Comparison of ENCODE assay signal across 31 mouse cellular contexts in genomic region chr7:142050536-142050935, GRCm38 (mm10).
"Had no signal": no experiment of that assay in that cellular context is flagged by ENCODE, and none has a peak within 500 bp of the region (broad histone marks: within the 10 kb centered on the region; RNA-seq: fewer than 3 reads in every experiment).

No protein-coding gene starts in this region.

- H3K9me3 ChIP-seq: limb, embryonic 10.5 days; limb, embryonic 12.5 days; limb, embryonic 13.5 days; limb, embryonic 15.5 days; liver, embryonic 12.5 days; liver, embryonic 13.5 days; liver, embryonic 15.5 days; lung, embryonic 15.5 days; megakaryocyte, embryonic 14.5 days; midbrain, embryonic 10.5 days; midbrain, embryonic 12.5 days; midbrain, embryonic 13.5 days; midbrain, embryonic 15.5 days had no signal

- H3K4me2 ChIP-seq: limb, embryonic 12.5 days; limb, embryonic 13.5 days; limb, embryonic 15.5 days; liver, embryonic 11.5 days; liver, embryonic 12.5 days; liver, embryonic 13.5 days; liver, embryonic 15.5 days; lung, embryonic 14.5 days; lung, embryonic 15.5 days; midbrain, embryonic 11.5 days; midbrain, embryonic 12.5 days; midbrain, embryonic 13.5 days; midbrain, embryonic 15.5 days had no signal

- H3K4me3 ChIP-seq: limb, embryonic 10.5 days; limb, embryonic 12.5 days; limb, embryonic 13.5 days; limb, embryonic 15.5 days; liver, embryonic 12.5 days; liver, embryonic 13.5 days; liver, embryonic 15.5 days; lung, embryonic 15.5 days; megakaryocyte, embryonic 14.5 days; midbrain, embryonic 10.5 days; midbrain, embryonic 12.5 days; midbrain, embryonic 13.5 days; midbrain, embryonic 15.5 days; myocyte had no signal

- H3K27ac ChIP-seq: limb, embryonic 10.5 days; limb, embryonic 12.5 days; limb, embryonic 13.5 days; limb, embryonic 15.5 days; liver, embryonic 12.5 days; liver, embryonic 14.5 days; liver, embryonic 15.5 days; lung, embryonic 15.5 days; macrophage; midbrain, embryonic 10.5 days; midbrain, embryonic 12.5 days; midbrain, embryonic 13.5 days; midbrain, embryonic 15.5 days had no signal

- H3K36me3 ChIP-seq: midbrain, embryonic 15.5 days had no signal

- H3K9ac ChIP-seq: limb, embryonic 12.5 days; limb, embryonic 13.5 days; limb, embryonic 15.5 days; liver, embryonic 12.5 days; liver, embryonic 13.5 days; liver, embryonic 14.5 days; liver, embryonic 15.5 days; liver, postnatal 0 days; lung, embryonic 14.5 days; lung, embryonic 15.5 days; midbrain, embryonic 12.5 days; midbrain, embryonic 13.5 days; midbrain, embryonic 15.5 days had no signal

- H3K27me3 ChIP-seq: limb, embryonic 12.5 days; limb, embryonic 13.5 days; limb, embryonic 15.5 days; liver, embryonic 12.5 days; liver, embryonic 13.5 days; liver, embryonic 15.5 days; lung, embryonic 15.5 days; megakaryocyte, embryonic 14.5 days; midbrain, embryonic 12.5 days; midbrain, embryonic 13.5 days; midbrain, embryonic 15.5 days had no signal

- H3K4me1 ChIP-seq: limb, embryonic 10.5 days; limb, embryonic 12.5 days; limb, embryonic 13.5 days; limb, embryonic 15.5 days; midbrain, embryonic 13.5 days; midbrain, embryonic 15.5 days had no signal

- ATAC-seq: liver, embryonic 12.5 days; liver, postnatal 0 days; lung, postnatal 0 days; midbrain, embryonic 13.5 days; midbrain, embryonic 15.5 days; midbrain, embryonic 16.5 days had no signal

- DNase-seq: left cerebral cortex, postnatal 4 days; liver; liver, embryonic 13.5 days; liver, postnatal 0 days; lung, adult 18-20 months; lung, adult 2 months; lung, embryonic 14.5 days; lung, postnatal 10 days; lung, postnatal 14 days; lung, postnatal 36 days; lung, postnatal 4 days; midbrain, embryonic 14.5 days had no signal
